Mouse (Mus musculus) Patski (cell line): ENCODE measurements around the gene Cct2. TPM values are rescaled to one million over a fixed set of nuclear protein-coding genes. Genes with fewer than 3 reads are reported as not detected.
"Not testable (repeated sequence)": the region's sequence is repeated elsewhere in the genome, so short reads cannot be mapped to it uniquely, and the experiment has no call there.

Experiments used
- ATAC-seq: fragments of 100-300 bp; one replicate; pipeline ENCODE4 v1.8.0; 2021
- CTCF ChIA-PET: fragments of 350-600 bp; sonication (Branson Sonifier 250); formaldehyde crosslinking; loops from one replicate; lab custom pipeline; 2022; ENCODE audit warnings: inconsistent platforms; lab: Charles Lee
- POLR2A ChIA-PET: fragments of 350-600 bp; sonication (Branson Sonifier 250); formaldehyde crosslinking; loops from one replicate; lab custom pipeline; 2022; ENCODE audit warnings: antibody characterized with exemption, inconsistent platforms; lab: Charles Lee
- DNase-seq: peaks from one replicate; pipeline ENCODE4 v3.0.0-alpha.2; 2011; ENCODE audit warnings: low read depth, low spot score
- H3K27me3 ChIP-seq: fragments of 371-371 bp; one replicate; pipeline ENCODE4 v1.5.1; 2021
- CTCF ChIP-seq: fragments of 100-300 bp; IDR thresholded peaks from one replicate; pipeline ENCODE4 v1.5.1; 2021
- in situ Hi-C: fragments of 300-500 bp; cut with MboI; formaldehyde crosslinking; loops from 3 replicates; pipeline ENCODE4 v1.11.1; 2018; ENCODE audit warnings: low pct_unique_long_range_greater_than_20kb, mixed read lengths
- polyA plus RNA-seq: library from polyadenylated mRNA; unstranded; gene quantifications from one replicate; pipeline ENCODE4 v1.2.3, GENCODE M21; 2021

The Cct2 gene
- polyA plus RNA-seq, 1 experiment from 2014 or later = 386 TPM

DNA sequence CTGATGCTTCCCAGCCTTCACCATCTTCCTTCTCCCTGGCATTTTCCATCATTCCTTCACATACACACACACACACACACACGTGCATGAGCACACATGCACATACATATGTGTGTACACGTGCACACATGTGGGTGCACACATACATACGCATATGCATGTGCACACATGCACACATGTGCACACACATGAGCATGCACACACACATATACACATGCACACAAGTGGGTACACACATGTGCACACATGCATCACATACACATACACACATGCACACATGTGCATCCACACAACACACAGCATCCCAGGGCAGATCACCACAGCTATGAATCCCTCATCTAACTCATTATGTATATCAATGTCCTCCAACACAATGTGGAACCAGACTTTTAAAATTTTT lies 32.5 kb downstream of the Cct2 start:
- CTCF ChIA-PET = no interaction called here
- ATAC-seq (no peak), DNase-seq (no peak)
- POLR2A ChIA-PET = no interaction called here
- H3K27me3 ChIP-seq = no peaks in the 10 kb centered on the region
- in situ Hi-C loops = loop anchor here (25.0 kb wide), 1 partner anchor 694 kb away; no protein-coding TSS in a partner anchor
- TF ChIP-seq CTCF = no peak

DNA sequence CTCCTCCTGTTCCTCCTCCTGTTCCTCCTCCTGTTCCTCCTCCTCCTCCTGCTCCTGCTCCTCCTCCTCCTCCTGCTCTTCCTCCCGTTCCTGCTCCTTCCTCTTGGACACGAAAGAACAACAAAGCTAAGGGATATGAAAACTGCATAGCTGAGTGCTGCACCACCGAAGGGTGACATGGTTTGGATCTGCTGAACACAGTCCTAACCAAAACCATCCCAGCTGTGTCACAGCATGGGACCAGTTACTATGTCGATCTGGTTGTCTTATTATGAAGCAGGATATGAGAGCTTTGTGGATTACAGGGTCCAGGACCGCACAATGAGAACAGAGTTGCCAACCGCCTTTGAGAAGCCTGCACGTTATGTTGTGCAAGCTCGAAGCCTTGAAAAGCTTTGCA lies 37.4 kb downstream of the Cct2 start:
- ATAC-seq (no peak), DNase-seq (no peak)
- ChIA-PET CTCF (interaction anchor here (0.8 to 2.0 kb wide), 3 partner anchors 8 to 106 kb away, joined by 4 to 5 read pairs (median 4); no protein-coding TSS in a partner anchor), POLR2A (no interaction called here)
- H3K27me3 ChIP-seq = no peaks in the 10 kb centered on the region
- in situ Hi-C loops = loop anchor here (5.0 to 25.0 kb wide), 3 partner anchors 44 to 689 kb away; no protein-coding TSS in a partner anchor
- TF ChIP-seq CTCF = no peak

DNA sequence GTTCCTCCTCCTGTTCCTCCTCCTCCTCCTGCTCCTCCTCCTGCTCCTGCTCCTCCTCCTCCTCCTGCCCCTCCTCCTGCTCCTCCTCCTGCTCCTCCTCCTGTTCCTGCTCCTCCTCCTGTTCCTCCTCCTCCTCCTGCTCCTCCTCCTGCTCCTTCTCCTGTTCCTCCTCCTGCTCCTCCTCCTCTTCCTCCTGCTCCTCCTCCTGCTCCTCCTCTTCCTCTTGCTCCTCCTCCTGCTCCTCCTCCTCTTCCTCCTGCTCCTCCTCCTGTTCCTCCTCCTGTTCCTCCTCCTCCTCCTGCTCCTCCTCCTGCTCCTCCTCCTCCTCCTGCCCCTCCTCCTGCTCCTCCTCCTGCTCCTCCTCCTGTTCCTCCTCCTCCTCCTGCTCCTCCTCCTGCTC lies 37.8 kb downstream of the Cct2 start:
- POLR2A ChIA-PET, ATAC-seq, DNase-seq, H3K27me3 ChIP-seq: not testable (repeated sequence)
- CTCF ChIA-PET = interaction anchor here (1.0 kb wide), 1 partner anchor 82 kb away, joined by 3 read pairs; no protein-coding TSS in a partner anchor
- in situ Hi-C loops = loop anchor here (5.0 to 25.0 kb wide), 3 partner anchors 43 to 688 kb away; no protein-coding TSS in a partner anchor

DNA sequence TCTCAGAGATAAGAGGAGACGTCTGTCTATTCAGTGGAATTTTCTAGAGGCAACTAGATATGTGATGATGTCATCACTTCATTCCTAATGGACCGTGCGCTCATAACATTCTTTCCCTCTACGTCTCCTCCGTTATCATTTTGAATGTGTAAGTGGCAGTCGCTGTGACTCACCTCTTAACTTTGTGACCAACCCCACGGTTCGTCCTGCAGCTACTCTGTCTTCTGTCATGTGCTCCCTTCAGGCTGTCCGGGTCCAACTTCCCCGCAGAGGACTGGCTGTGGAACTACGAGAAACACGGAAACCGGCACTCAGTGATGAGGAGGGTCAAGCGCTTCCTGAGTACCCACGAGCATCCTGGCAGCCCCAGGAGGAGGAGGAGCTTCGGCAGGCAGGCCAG lies 39.9 kb downstream of the Cct2 start:
- TF ChIP-seq CTCF = no peak
- DNase-seq (no peak), ATAC-seq (peak; percentile 36)
- ChIA-PET POLR2A (no interaction called here), CTCF (interaction anchor here (1.0 kb wide), 1 partner anchor 10 kb away, joined by 4 read pairs; no protein-coding TSS in a partner anchor)
- no peaks in the 10 kb centered on the region for H3K27me3 ChIP-seq
- in situ Hi-C loops = no loop called here

DNA sequence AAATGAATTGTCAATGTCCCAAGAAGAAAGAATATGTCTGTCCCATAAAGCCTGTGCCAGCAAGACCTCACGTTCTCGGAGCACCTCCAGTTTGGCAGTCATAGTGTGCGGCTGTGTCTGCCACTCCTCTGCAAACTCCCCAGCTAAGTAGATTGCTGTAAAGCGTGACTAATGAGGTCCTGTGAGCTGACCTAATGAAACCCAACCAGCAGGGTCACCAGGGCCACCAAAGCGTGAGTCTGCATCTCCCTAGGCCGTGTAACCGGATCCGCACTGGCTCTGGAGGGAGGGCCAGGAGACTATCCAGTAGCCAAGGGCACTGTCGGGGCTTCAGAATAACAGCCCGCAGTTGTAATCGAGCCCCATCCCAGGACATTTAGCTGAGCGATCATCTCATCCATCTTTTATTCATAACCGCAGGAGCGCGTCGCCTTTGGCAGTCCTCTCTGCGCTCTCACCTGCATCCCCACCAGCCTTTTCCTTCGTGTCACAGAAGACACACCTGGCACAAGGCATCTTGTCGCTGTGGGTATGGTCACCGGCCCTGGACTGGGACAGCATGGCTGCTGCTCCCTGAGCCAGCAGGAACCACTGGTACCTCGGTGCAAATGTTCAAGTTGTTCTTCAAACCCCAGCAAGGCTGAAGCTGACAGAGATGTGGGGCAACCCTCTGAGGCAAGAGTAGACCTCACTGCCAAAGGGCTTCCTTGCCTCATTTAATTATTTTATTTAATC lies 42.4 kb downstream of the Cct2 start:
- CTCF ChIA-PET = no interaction called here

DNA sequence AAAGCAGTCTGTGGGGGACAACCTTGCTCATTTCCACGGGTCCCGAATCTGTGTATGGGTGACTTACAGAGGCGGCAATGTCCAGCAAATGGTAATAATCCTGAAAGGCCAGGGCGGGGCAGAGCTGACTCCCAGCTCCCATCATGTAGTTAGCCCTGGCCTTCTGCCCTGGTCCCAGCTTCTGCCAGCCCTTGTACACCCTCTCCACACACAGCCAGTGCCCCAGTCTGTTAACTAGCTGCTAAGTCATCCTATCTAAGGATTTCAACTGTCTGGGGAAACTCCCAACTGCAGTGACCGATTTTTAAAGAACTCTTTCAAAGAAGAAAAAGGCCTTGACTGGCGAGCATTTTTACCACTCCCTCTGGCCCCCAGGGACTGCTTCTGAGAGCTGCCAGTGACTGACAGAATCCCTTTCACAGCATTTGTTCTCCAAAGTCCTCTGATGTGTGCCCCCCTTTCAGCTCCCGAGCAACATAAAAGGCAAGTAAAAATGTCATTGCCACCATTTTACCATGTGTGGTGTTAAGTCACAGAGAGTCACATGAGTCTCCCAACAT lies 45.3 kb downstream of the Cct2 start:
- ChIA-PET POLR2A (no interaction called here), CTCF (interaction anchor here (1.0 kb wide), 1 partner anchor 9 kb away, joined by 5 read pairs; no protein-coding TSS in a partner anchor)
- in situ Hi-C loops = no loop called here
- no peak for ATAC-seq
- TF ChIP-seq CTCF = no peak
- H3K27me3 ChIP-seq = no peaks in the 10 kb centered on the region
- DNase-seq = no peak

More for the DNA sequence above, 42.4 kb downstream of the Cct2 start:
- TF ChIP-seq CTCF = no peak
- H3K27me3 ChIP-seq = no peaks in the 10 kb centered on the region
- in situ Hi-C loops = no loop called here
- ATAC-seq (peak; percentile 82), DNase-seq (peak; percentile 53)
- POLR2A ChIA-PET = interaction anchor here (0.5 to 1.1 kb wide), 2 partner anchors 8 to 60 kb away, joined by 3 to 6 read pairs; no protein-coding TSS in a partner anchor

DNA sequence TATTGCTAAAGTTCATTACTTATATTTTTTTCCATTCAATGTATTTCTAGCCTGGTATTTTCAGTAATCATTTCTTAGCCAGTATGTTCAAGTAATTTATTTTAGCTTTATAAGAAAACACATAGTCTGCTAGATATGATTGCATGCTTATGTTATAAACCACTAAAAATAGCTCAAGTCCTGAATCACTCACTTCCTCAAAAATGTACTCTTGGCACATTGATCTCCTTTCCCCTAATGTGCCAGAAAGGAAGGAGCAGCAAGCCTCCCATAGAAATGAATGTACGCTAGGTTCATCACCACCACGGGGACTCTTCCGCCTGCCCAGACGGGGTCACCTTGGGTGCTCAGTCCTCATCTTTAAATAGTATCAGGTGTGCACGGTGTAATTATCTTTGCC lies 49.0 kb downstream of the Cct2 start:
- no peak for ATAC-seq
- no peaks in the 10 kb centered on the region for H3K27me3 ChIP-seq
- ChIA-PET POLR2A (no interaction called here), CTCF (interaction anchor here (1.0 to 1.3 kb wide), 2 partner anchors 9 to 12 kb away, joined by 4 read pairs; no protein-coding TSS in a partner anchor)
- TF ChIP-seq CTCF = no peak
- in situ Hi-C loops = no loop called here
- no peak for DNase-seq

DNA sequence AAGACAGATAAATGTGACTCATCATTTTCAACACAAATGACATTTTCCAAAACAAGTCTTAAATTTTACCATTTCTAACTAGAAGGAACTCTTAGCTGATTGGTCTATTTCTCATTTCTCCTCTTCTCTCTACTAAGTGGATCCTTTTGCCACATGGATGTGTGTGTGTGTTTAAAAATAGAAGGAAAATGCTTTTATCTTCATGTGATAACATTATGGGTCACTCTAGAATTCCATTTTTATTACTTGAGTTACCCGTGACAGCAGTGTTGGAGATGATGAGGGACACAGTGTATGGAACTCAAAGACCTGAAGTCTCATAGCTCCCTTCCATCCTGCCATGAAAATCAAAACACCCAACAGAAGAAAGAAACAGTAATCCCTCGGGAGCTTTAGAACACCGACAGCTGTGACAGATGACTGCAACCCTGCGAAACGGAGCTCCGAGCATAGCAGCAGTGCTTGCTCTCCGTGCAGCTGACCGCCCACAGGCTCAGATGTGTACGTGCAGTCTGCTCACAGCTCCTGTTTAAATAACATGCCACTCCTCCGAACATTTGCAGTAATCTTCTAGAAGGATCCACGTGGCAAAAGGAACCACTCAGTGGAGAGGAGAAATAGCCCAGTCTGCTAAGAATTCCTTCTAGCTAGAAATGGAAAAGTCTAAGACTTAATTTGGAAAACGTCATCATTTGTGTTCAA lies 49.8 kb downstream of the Cct2 start:
- CTCF ChIA-PET = interaction anchor here (0.8 to 1.3 kb wide), 3 partner anchors 10 to 63 kb away, joined by 3 to 4 read pairs (median 4); partner anchors contain the start of gene Rab3ip
- ATAC-seq = no peak
- in situ Hi-C loops = no loop called here
- no peak for DNase-seq
- no peaks in the 10 kb centered on the region for H3K27me3 ChIP-seq
- no peak for TF ChIP-seq CTCF
- POLR2A ChIA-PET = no interaction called here

DNA sequence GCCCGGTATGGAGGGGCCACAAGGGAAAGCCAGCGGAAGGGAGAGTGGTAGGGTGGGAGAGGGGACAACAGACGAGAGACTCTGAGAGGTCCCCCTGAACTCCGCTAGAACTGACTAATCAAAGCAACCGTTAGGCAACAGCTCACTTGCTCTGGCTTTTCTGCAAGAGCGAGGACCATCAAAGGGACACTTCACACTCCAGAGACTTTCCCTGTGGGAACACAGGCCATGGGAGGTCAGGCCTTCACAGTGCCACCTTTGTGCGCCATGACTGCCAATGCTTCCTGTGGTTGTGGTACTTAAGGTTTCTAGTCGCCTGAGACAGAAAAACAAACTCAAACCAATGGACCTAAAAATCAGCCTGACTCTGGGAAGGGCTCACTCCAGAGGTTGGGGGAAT lies 52.6 kb downstream of the Cct2 start:
- POLR2A ChIA-PET = no interaction called here
- H3K27me3 ChIP-seq = no peaks in the 10 kb centered on the region
- TF ChIP-seq CTCF = no peak
- CTCF ChIA-PET = no interaction called here
- in situ Hi-C loops = no loop called here
- DNase-seq = peak; percentile 55
- ATAC-seq = no peak

DNA sequence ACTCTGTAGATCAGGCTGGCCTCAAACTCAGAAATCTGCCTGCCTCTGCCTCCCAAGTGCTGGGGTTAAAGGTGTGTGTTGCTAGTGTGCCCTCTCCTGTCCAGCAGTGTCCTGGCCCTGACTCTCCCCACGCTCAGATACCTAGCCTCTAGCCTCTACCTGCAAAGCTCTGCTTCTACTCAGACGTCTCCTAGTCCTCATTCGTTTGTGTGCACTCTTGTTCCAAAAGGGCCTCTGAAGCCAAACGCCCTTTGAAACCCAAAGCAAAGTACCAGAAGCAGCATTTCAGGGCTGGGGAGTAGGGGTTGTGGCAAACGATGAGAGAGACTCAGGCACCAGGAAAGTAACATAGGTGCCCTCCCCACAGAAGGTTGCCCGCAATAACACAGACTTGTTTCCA lies 53.9 kb downstream of the Cct2 start:
- DNase-seq (no peak), ATAC-seq (no peak)
- ChIA-PET POLR2A (no interaction called here), CTCF (no interaction called here)
- in situ Hi-C loops = no loop called here
- H3K27me3 ChIP-seq = no peaks in the 10 kb centered on the region
- no peak for TF ChIP-seq CTCF
